Mouse (Mus musculus) ZHBTc4 (cell line): ENCODE results near the gene Ppil2.
A peak's percentile ranks its signal among the peaks of the same experiment; 100 is the strongest.

Experiments
- DNase-seq: peaks from one replicate; pipeline ENCODE4 v3.0.0-alpha.2; 2011; ENCODE audit warnings: low read depth, low spot score

The Ppil2 gene

GRCm38 (mm10) chr16:17102630-17103220 lies 8.3 kb downstream of the Ppil2 start:
- no peak for DNase-seq

DNA sequence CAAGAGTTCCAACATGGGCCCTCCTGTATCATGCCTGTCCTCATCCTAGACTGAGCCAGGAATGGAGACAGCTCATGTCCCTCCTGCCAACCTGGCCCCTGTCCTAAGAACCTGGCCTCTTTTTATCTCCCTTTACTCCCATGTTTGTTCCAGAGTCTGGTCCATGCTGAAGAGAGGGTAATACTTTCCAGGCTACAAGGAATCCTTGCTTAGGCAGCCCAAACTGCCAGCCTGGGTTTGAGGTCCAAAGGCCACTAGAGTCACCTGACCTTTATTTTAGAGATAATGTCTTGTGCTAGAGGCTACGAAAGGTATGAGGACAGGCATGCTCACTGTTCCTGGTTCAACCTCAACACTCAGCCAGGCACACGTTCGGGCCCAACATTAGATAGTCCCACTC lies 14.1 kb downstream of the Ppil2 start:
- DNase-seq, result no peak

GRCm38 (mm10) chr16:17088346-17088745 lies 22.7 kb downstream of the Ppil2 start:
- DNase-seq, result no peak

GRCm38 (mm10) chr16:17086669-17087193 lies 24.3 kb downstream of the Ppil2 start:
- DNase-seq, result no peak

DNA sequence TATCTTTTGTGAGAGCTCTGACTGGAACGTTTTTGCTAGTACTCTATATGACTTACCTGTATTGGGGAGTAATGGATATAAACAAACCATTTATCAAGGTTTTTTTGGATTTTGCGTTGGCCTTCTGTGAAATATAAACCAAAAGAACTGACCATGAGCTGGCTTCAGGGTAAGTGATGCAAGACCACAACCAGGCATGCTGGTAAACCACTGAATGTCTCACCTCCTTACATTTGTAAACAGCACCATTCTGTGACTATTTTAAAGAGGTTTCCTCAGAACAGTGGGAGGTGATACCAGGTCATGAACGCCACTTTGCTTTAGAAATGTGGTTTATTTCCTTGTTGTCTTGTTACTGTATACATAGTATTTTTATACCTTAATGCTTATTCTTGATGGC lies 24.8 kb downstream of the Ppil2 start:
- no peak for DNase-seq

DNA sequence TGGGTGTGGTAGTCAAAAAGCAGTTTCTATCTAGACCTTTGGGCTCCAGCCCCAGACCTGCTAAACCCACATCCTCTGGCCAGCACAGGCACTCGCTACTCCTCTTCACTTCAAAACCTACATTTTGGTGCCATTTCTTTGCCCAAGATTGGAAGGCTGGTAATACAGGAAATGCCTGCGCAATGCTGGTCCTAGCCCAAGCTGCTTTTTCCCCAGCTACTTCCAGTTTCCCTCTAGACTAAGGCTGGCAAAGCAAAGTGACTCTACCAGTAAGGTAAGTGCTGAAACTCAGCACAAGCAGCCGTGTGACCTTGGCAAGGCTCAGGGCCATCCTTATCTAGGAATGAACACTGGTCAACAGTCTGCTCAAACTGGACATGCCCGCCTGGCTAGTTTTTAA lies 25.4 kb downstream of the Ppil2 start:
- DNase-seq, result no peak

GRCm38 (mm10) chr16:17082121-17082792 lies 28.8 kb downstream of the Ppil2 start:
- DNase-seq, result no peak

GRCm38 (mm10) chr16:17078101-17078500 lies 33.0 kb downstream of the Ppil2 start:
- DNase-seq, result no peak

GRCm38 (mm10) chr16:17076869-17077268 lies 34.2 kb downstream of the Ppil2 start:
- peak; percentile 38 for DNase-seq

DNA sequence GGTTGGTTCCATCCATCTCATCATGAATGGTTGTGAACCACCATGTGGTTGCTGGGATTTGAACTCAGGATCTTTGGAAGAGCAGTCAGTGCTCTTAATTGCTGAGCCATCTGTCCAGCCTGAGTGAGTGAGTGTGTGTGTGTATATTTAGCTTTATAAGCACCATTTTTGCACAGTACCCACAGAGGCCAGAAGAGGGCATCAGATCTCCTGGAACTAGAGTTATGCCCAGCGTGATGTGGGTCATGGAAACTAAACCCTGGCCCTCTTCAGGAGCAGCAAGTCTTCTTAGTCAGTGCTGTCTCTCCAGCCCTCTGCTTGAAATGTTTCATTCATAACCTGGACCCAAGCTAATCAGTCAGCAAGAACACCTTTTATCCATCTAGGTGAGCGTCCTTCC lies 34.8 kb downstream of the Ppil2 start:
- DNase-seq, result peak; percentile 87

GRCm38 (mm10) chr16:17073000-17073399 lies 38.1 kb downstream of the Ppil2 start:
- DNase-seq, result no peak

DNA sequence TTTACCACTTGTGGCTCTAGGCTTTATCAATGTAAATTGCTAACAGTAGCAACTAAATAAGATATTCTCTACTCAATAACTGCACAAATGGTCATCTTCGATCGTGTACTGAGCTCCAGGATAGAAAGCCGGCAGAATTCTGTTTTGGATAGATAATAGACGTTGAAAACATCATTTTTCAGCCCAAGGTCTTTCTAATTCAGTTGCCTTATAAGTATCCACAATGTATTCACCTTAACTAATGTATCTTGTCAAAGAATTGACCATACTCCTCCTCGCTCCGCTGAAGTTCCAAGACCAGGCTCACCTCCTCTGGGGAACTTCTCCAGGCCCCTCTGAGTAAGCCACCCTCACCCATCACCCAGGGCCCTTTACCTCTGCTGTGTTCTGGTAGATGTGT lies 40.3 kb downstream of the Ppil2 start:
- no peak for DNase-seq

DNA sequence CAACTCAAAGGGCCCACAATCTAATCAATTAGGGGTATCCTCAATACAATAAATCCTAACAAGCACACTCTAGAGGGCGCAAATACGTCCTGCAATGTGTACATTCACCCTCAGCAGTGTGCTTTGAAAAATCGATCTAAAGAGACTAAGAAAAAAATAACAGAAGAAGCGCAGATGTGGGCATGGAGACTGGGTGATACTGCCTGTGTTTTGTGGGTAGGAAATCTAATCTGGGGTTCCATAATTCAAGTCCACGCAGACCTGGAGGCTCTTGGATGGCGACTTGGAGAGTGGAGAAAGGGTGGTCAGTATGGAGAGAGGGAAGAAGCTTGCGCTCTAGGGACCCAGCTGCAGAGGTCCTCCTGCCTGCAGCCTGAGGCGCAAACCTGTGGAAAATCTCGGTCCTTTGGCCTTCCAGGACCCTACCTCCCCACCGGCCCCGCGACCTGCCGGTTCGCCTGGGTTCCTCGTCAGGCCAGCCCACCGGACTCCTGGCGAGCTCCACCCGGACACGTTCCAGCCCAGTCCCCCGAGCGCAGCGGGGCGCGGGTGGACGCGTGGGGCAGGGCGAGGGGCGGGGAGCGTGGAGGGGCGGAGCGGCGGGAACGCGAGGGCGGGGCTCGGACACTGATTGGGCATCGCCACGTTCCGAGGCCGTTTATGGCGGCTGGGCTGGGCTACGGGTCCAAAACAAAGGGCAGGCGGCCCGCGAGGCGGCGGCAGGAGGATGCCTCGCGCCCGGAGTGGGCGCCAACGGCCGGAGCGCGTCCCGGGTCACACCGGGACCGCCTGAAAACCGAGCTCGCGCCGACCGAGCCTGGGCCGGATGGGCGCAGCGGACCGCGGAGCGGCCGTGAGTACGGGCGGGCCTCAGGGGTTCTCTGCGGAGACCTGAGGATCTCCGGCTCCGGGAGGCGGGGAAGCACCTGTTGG lies 41.3 kb downstream of the Ppil2 start, which contains the start of gene Ypel1:
TSS of gene Ypel1 (plus strand) at position 186 of the 933 bp plus-strand sequence.
- DNase-seq, result peak; percentile 80

GRCm38 (mm10) chr16:17067552-17067951 lies 43.5 kb downstream of the Ppil2 start:
- DNase-seq, result no peak

- DNase-seq, result no peak
Measured at GRCm38 (mm10) chr16:17062338-17062737, 48.7 kb downstream of the Ppil2 start.

DNA sequence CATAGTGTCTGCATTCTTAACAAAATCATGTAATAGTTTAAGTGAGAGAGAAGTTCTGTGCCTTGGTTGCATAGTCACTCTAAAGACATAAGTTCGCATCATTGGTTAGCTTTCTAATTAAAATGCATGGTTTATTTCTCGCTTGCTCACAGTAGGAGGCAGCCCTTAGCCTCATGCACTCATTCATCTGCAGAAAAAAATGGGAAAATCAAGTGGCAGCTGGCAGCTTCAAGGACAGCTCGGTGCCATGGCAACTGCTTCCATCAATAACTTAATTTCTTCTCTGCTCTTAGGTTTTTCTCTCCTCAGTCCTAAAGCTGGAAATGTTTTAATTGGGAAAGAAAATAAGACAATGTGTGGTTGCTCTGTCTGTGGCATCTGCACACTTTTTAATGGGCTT lies 55.5 kb downstream of the Ppil2 start:
- no peak for DNase-seq

GRCm38 (mm10) chr16:17053903-17054302 lies 57.2 kb downstream of the Ppil2 start:
- no peak for DNase-seq

DNA sequence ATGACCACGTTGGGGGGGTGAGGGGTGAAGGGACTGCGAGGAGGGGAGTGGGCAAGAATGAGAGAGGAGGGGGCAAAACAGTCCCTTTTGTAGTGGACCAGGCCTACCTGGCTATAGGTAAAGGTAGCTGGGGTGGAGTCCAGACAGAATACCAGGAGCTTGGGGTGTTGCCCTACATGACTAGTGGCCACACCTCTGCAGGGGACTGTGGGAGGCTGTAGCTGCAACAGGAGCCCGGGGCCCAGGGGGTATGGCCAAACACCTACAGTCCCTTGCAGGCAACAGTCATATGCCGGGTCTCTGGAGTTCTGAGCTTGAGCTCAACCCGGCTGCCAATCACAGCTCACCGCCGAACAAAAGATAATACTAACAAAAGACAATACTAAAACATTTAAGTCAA lies 59.0 kb downstream of the Ppil2 start:
- no peak for DNase-seq

DNA sequence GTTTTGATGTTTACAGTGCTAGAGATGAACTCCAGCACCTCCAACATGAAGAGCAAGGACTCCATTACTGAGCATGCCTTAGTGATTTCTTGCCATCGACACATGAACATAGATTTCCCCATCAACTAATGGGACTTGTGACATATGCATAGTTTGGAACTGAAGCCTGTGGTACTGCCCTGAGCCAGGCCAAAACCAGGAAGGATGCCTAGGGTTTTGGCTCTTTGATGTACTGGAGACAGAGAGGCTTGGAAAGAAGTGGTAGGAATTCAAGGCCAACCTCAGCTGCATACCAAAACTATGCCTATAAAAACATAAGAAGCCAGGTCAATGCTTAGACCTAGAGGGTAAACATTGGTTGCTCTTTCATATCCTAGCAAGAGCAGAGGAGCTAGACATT lies 61.2 kb downstream of the Ppil2 start:
- DNase-seq, result no peak

DNA sequence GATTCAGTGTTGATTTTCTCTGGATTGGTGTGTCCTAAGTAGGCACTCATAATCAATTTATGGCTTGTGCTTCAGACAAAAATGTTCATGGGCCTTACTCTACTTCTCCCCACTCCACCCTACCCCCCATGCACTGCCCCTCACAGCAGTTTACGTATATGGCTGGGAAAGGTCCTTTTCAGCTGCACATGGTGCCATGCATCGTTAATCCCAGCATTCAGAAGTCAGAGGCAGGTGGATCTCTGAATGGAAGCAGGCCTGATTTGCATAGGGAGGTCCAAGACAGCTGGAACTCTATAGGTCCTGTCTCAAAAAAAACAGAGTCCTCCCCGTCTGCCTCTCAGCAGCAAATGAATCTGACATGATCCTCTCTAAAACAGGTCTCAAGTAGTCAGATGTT lies 65.8 kb downstream of the Ppil2 start:
- DNase-seq, result no peak

- no peak for DNase-seq
Measured at GRCm38 (mm10) chr16:17044320-17044719, 66.7 kb downstream of the Ppil2 start.

- no peak for DNase-seq
Measured at GRCm38 (mm10) chr16:17041417-17041816, 69.6 kb downstream of the Ppil2 start.
